Mouse (Mus musculus): ENCODE measurements at regions not wholly inside any gene's neighbourhood (a gene's known extent, or its start where the extent isn't known, plus 50 kb on each side); places are given as distances from the start of the nearest gene placed in this dataset.

DNA sequence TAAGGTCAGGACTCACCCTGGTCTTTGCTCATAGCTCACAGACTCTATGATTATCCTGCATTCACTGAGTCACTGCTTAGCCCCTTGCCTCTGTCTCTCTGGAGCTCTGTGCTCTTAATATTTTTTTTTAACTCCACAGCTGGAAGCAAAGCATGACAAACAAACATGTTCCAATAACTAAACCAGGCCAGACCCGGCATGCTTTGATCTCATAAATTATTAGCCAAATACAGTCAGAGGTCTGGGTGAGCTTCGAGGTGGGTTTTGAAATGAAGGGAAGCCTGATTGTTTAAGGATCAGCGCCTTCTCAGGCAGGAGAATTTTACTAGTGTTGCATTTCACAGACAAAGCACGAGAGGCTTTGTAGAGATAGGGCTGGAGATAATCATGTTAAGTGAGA lies 541.3 kb downstream of the Zfp619 start:
- TF ChIP-seq POLR2A (IDR thresholded peaks at IDR 0.05; ENCODE audit: borderline replicate concordance, extremely low read depth, low read depth, low read length): no peak
- TF ChIP-seq CTCF (IDR thresholded peaks at IDR 0.05; ENCODE audit: insufficient read depth, low read length): no peak
